Mouse (Mus musculus) cortical plate, adult 2 months (tissue): ENCODE data around the gene Retreg3. TPM values are rescaled to one million over a fixed set of nuclear protein-coding genes. Genes with fewer than 3 reads are reported as not detected.
A peak's percentile ranks its signal among the peaks of the same experiment; 100 is the strongest.

Experiments used
- H3K27ac ChIP-seq: fragments of 200-500 bp; 2 replicates; pipeline ENCODE4 v1.5.1; 2012; ENCODE audit warnings: low read length, control low read depth, inconsistent platforms; ENCODE audit not compliant: insufficient read depth
- H3K4me1 ChIP-seq: fragments of 200-500 bp; 2 replicates; pipeline ENCODE4 v1.6.1; 2011; ENCODE audit warnings: low read length; ENCODE audit not compliant: control insufficient read depth, insufficient read depth
- H3K4me3 ChIP-seq: fragments of 200-500 bp; 2 replicates; pipeline ENCODE4 v1.5.1; 2011; ENCODE audit warnings: mild to moderate bottlenecking, low read length, control low read depth; ENCODE audit not compliant: insufficient read depth
- CTCF ChIP-seq: fragments of 200-500 bp; IDR thresholded peaks from 2 replicates; pipeline ENCODE4 v1.5.1; 2011; ENCODE audit warnings: mild to moderate bottlenecking, control low read depth, low read length; ENCODE audit not compliant: insufficient read depth; ENCODE audit errors: extremely low read depth
- POLR2A ChIP-seq: fragments of 200-500 bp; IDR thresholded peaks from 2 replicates; pipeline ENCODE4 v1.6.1; 2011; ENCODE audit warnings: mild to moderate bottlenecking, low read length, control low read depth; ENCODE audit not compliant: insufficient read depth; ENCODE audit errors: extremely low read depth
- polyA plus RNA-seq: library from polyadenylated mRNA; depleted of rRNA; stranded (reverse); fragments of >200 nt; gene quantifications from 2 replicates; pipeline ENCODE4 v1.2.3, GENCODE M21; 2012; rRNA removed

Retreg3 gene
- 63.2 and 65.7 TPM in 2 replicates for polyA plus RNA-seq

GRCm38 (mm10) chr11:101119761-101120544 lies at the start of gene Retreg3, which contains the start of gene Tubg1:
Gene Retreg3 (minus strand): TSS chr11:101119893.
Gene Tubg1 (plus strand): TSS chr11:101119938.
- Histone ChIP-seq H3K4me3 (peak within 1 kb of the TSS; percentile 52), H3K4me1 (peaks cover 4% of the 10 kb centered on the region; the same call in 1 of the 2 replicates), H3K27ac (peak within 1 kb of the TSS; percentile 69)
- TF ChIP-seq CTCF (no peak), POLR2A (peak; percentile 90)

GRCm38 (mm10) chr11:101168301-101168980 lies 48.7 kb upstream of the Retreg3 start:
- Histone ChIP-seq H3K4me1 (peaks cover 5% of the 10 kb centered on the region; the same call in 1 of the 2 replicates), H3K27ac (no peak overlapping the region), H3K4me3 (no peak overlapping the region)
- no peak for TF ChIP-seq CTCF
- no peak for TF ChIP-seq POLR2A

- Histone ChIP-seq H3K4me3 (no peak overlapping the region), H3K27ac (no peak overlapping the region), H3K4me1 (0 out of 2 replicates have a peak, but pooled peaks cover 3% of the 10 kb centered on the region)
- TF ChIP-seq CTCF: no peak
- TF ChIP-seq POLR2A: no peak
Observed at GRCm38 (mm10) chr11:101167963-101168300, 48.2 kb upstream of the Retreg3 start.

GRCm38 (mm10) chr11:101167211-101167962 lies 47.7 kb upstream of the Retreg3 start:
- no peak for TF ChIP-seq POLR2A
- TF ChIP-seq CTCF: no peak
- no peak overlapping the region for H3K4me3 ChIP-seq
- 0 out of 2 replicates have a peak, but pooled peaks cover 2% of the 10 kb centered on the region for H3K4me1 ChIP-seq
- H3K27ac ChIP-seq: no peak overlapping the region

- H3K4me1 ChIP-seq: no peaks in the 10 kb centered on the region
- no peak overlapping the region for H3K27ac ChIP-seq
- no peak for TF ChIP-seq POLR2A
- TF ChIP-seq CTCF: no peak
- no peak overlapping the region for H3K4me3 ChIP-seq
Observed at GRCm38 (mm10) chr11:101166357-101166756, 46.7 kb upstream of the Retreg3 start.

- Histone ChIP-seq H3K27ac (no peak overlapping the region), H3K4me1 (no peaks in the 10 kb centered on the region), H3K4me3 (no peak overlapping the region)
- no peak for TF ChIP-seq POLR2A
- no peak for TF ChIP-seq CTCF
Observed at GRCm38 (mm10) chr11:101164677-101165580, 45.2 kb upstream of the Retreg3 start.

GRCm38 (mm10) chr11:101164351-101164665 lies 44.6 kb upstream of the Retreg3 start:
- TF ChIP-seq CTCF: no peak
- H3K4me1 ChIP-seq: no peaks in the 10 kb centered on the region
- no peak overlapping the region for H3K27ac ChIP-seq
- H3K4me3 ChIP-seq: no peak overlapping the region

- Histone ChIP-seq H3K4me1 (no peaks in the 10 kb centered on the region), H3K27ac (no peak overlapping the region), H3K4me3 (no peak overlapping the region)
- TF ChIP-seq POLR2A: no peak
- TF ChIP-seq CTCF: no peak
Observed at GRCm38 (mm10) chr11:101163476-101164350, 44.0 kb upstream of the Retreg3 start.

- no peaks in the 10 kb centered on the region for H3K4me1 ChIP-seq
- no peak for TF ChIP-seq POLR2A
- no peak for TF ChIP-seq CTCF
- no peak overlapping the region for H3K4me3 ChIP-seq
- no peak overlapping the region for H3K27ac ChIP-seq
Observed at GRCm38 (mm10) chr11:101162772-101163171, 43.1 kb upstream of the Retreg3 start.
